Mouse (Mus musculus) WW6 (cell line): Measurements from ENCODE around the gene Gm28729.
"Not testable (repeated sequence)": the region's sequence is repeated elsewhere in the genome, so short reads cannot be mapped to it uniquely, and the experiment has no call there.

ENCODE experiments used
- DNase-seq: peaks from one replicate; pipeline ENCODE4 v3.0.0-alpha.2; 2013; ENCODE audit warnings: low read depth, low spot score

Gene Gm28729

GRCm38 (mm10) chr9:96524972-96525506, at the start of gene Gm28729:
Gene Gm28729, minus strand, starts transcription at chr9:96525264.
- DNase-seq: no peak

- DNase-seq: no peak
Measured at GRCm38 (mm10) chr9:96573252-96573651, 48.2 kb upstream of the Gm28729 start.

DNA sequence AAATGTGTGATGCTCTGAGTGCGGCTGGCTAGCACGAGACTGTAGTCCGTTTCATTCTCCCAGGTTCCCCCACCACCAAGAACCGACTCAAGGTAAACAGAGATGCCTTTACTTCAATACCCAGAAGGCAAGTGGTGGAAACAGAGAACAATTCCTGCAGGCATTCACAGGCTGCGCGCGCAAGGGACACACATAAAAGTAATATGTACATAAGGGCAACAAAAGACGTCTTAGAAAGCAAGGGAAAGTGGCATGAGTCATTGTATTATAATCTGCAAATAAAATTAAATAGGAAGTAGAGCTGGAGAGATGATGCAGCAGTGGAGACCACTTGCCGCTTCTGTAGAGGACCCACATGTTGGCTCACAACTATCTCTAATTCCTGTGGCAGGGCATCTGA, 47.7 kb upstream of the Gm28729 start:
- no peak for DNase-seq

- DNase-seq: no peak
Measured at GRCm38 (mm10) chr9:96566470-96566996, 41.5 kb upstream of the Gm28729 start.

DNA sequence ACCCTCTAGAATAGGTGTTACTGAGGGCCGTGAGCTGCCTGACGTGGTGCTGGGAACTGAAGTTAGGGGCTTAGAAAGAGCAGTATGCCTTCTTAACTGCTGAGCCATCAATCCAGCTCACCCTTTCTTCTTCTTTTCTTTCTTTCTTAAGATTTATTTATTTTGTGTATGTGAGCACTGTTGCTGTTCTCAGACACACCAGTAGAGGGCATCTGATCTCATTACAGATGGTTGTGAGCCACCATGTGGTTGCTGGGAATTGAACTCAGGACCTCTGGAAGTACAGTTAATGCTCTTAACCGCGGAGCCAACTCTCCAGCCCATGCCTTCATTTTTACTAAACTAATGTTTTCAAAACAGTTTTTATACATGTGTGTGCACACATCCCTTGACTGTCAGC, 38.4 kb upstream of the Gm28729 start:
- DNase-seq: no peak

- no peak for DNase-seq
Measured at GRCm38 (mm10) chr9:96559148-96559547, 34.1 kb upstream of the Gm28729 start.

- no peak for DNase-seq
Measured at GRCm38 (mm10) chr9:96558594-96558993, 33.5 kb upstream of the Gm28729 start.

- DNase-seq: no peak
Measured at GRCm38 (mm10) chr9:96554095-96554494, 29.0 kb upstream of the Gm28729 start.

DNA sequence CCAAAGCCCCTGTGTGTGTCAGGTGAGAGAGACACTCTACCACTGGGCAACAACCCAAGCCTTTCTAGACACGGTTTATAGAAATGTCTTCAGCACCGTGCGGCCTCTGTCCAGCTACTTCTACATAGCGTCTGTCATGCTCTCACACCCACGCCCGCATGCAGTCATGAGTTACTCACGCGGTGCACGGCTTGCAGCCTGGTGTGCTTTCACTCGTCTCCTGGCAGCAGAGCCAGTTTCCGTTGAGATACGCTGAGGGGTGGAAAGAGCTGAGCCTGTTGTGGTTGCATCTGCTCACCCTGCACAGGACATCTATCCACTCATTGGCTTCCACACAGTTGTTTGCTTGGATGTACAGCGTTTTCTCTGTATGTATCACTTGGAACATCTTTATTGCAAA, 20.3 kb upstream of the Gm28729 start:
- DNase-seq: no peak

DNA sequence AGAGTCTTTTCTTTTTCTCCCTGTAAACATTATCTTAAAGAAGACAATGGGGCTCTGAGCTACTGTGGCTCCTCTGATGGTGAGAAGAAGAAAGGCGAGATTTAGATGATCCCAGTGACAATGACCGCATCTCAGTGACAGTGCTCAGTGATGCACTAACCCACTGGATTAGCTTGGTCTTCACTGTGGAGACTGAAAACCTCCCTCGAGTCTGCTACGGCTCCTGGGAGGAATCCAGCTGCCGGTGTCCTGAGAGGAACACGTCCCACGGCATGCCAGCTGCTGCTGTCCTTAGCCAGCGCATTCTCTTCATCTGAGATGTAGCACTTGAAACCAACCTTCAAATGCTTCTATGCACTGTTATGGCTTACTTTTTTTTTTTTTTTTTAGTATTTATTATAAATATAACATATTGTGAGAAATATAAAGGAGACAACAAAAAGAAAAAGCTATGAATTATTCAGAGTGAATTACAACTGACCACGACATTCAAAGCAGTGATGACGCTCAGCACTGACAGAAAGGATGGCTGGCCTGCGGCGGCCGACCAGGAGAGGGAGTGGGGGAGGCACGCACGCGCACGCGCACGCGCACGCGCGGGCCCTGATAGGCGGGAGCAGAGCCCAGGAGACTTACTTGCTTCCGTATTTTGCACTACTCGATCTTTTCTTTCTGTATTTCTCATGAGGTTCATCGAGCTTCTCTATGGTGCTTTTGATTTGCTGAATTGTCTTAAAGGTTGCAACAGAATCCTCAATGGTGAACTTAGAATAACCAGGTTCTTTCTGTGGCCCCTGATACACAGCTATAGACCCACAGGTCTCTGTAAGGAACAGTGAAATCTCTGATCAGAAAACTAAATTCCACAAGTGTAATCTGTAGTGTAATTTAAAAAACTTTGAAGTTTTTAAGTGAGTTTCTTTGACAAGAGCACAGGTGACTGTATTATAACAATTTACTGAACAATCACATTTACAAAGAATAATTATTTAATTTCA, 18.9 kb upstream of the Gm28729 start:
- DNase-seq: no peak

DNA sequence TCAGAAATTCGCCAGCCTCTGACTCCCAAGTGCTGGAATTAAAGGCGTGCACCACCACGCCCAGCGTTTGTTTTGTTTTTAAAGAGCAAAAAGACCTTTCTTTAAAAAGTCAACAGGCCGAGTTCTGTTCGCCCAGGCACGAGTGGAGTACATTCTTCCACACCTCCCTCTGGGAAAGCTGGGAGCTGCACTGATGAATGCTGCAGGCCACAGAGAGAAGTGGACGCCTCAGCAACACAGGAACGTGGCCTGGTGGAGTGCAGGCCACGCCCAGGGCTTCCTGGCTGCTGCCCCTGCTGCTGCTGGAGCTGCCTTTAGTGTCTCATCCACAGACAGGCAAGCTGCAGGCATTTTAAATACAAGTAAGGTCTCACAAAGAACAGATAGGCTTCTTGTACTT, 13.9 kb upstream of the Gm28729 start:
- no peak for DNase-seq

GRCm38 (mm10) chr9:96537615-96537919, 12.5 kb upstream of the Gm28729 start:
- no peak for DNase-seq

DNA sequence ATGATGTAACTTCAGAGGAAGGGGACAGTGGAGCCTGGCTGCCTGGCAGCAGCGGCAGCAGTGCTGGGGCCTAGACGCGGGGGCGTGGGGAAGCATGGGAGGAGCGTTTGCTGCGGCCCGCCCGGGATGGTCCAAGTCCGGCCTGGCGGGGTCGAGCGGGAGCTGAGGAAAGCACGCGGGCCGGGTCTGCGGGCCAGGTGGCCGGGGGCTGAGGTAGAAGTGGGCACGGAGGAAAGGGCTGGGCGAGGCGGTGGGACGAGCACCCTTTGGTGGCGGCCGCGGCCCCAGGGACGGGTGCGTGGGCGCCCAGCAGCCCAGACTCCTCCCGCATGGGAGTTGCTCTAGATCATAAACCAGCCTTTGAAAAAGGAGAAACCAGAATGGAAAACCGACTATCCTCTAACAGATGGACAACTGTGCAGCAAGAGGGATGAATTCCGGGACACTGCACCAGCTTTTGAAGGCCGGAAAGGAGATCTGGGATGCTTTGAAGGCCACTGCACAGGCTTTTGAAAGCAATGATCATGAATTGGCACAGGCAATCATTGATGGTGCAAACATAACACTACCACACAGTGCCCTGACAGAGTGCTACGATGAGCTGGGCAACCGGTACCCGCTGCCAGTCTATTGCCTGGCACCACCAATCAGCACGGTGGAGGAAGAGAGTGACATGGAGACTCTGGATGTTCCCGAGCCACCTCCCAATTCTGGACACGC, 12.0 kb upstream of the Gm28729 start:
- no peak for DNase-seq

DNA sequence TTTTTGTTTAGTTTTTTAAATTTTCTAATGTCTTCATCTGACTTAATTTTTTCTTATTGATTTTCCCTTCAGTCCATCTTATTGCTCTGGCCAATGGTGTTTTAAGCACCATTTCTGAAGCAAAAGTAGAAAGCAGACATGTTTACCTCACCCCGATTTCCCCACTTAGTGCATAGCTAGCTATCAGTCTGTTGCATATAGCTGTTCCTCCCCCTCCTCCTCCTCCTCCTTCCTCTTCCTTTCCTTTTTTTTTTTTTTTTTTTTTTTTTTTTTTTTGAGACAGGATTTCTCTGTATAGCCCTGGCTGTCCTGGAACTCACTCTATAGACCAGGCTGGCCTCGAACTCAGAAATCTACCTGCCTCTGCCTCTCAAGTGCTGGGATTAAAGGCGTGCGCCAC, 11.0 kb upstream of the Gm28729 start:
- DNase-seq: not testable (repeated sequence)

- DNase-seq: no peak
Measured at GRCm38 (mm10) chr9:96535431-96535830, 10.4 kb upstream of the Gm28729 start.

GRCm38 (mm10) chr9:96534256-96534655, 9.2 kb upstream of the Gm28729 start:
- DNase-seq: no peak

- DNase-seq: no peak
Measured at GRCm38 (mm10) chr9:96533476-96533875, 8.4 kb upstream of the Gm28729 start.

- DNase-seq: no peak
Measured at GRCm38 (mm10) chr9:96532531-96532930, 7.5 kb upstream of the Gm28729 start.

- DNase-seq: no peak
Measured at GRCm38 (mm10) chr9:96530674-96531081, 5.6 kb upstream of the Gm28729 start.

GRCm38 (mm10) chr9:96529961-96530673, 5.1 kb upstream of the Gm28729 start:
- no peak for DNase-seq

DNA sequence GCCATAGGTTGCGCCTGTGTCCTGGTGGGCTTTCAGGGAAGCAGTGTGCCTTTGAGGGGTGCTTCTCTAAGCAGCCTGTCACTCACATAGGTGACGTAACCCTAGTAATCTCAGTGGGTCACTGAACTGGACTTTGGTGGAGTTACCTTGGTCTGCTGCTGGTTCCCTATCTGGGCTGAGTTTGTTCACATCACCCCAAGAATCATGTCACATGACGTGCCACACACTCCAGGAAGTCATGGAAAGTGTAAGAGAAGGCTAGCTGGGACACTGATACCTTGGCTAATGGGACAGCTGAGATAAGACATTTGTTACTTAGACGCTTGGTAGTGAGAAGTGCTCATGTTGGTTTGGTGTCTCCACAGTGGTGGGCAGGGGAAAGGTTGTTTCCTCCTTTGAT, 947 bp upstream of the Gm28729 start:
- DNase-seq: no peak

DNA sequence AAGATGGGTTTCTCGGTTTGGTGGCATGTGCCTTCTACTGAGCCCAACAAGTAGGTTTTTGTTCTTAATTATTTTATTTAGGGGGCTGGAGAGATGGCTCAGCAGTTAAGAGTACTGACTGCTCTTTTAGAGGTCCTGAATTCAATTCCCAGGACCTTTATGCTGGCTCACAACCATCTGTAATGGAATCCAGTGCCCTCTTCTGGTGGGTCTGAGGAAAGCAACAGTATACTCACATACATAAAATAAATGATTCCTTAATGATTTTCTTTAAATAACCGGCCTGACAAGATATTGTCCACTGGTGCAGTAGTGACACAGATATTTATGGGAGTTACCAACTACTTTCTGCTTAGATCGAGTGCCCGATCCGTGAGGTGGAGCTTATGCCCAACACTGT, 1.9 kb downstream of the Gm28729 start:
- no peak for DNase-seq
